Mouse (Mus musculus) heart, postnatal 0 days (tissue): ENCODE measurements around the gene Pde4dip.

Experiments
- CTCF ChIP-seq: IDR thresholded peaks from 2 replicates; pipeline ENCODE4 v1.5.1; 2016; ENCODE audit warnings: antibody characterized with exemption, control low read depth, low read depth
- EP300 ChIP-seq: IDR thresholded peaks from 2 replicates; pipeline ENCODE4 v1.6.1; 2016; ENCODE audit warnings: antibody characterized with exemption, low read depth

- TF ChIP-seq CTCF: no peak
- TF ChIP-seq EP300: no peak
These were observed 63.3 kb downstream of the Pde4dip start for GRCm38 (mm10) chr3:97825246-97825645.
